Comparison of ENCODE assay signal across 8 mouse cellular contexts in genomic region chr4:150568318-150569134, GRCm38 (mm10).
DNase-seq lines count a peak whose midpoint lies in the region; ATAC-seq and TF ChIP-seq lines count a peak whose summit lies in the region.

No protein-coding gene starts in this region.

- peak overlapping the region; percentile 89 for H3K4me2 ChIP-seq in forebrain, postnatal 0 days (ENCODE audit: low read depth)

- peak overlapping the region; percentile 92 for H3K27ac ChIP-seq in forebrain, postnatal 0 days (ENCODE audit: low read depth, low read length)
- H3K27ac ChIP-seq in midbrain, embryonic 10.5 days (replicated peaks), result peak overlapping the region; percentile 96

- peaks cover 41% of the 10 kb centered on the region for H3K36me3 ChIP-seq in G1E (replicated peaks)
- H3K36me3 ChIP-seq in forebrain, postnatal 0 days (ENCODE audit: insufficient read depth), result no peaks in the 10 kb centered on the region
- H3K36me3 ChIP-seq in midbrain, embryonic 10.5 days, result peaks cover 17% of the 10 kb centered on the region

- DNase-seq in 416B (ENCODE audit: low read depth) (peak; percentile 60), G1E (ENCODE audit: low spot score) (peak; percentile 44)
- DNase-seq in forebrain, postnatal 0 days, result no peak
- peak; percentile 64 for DNase-seq in kidney, postnatal 14 days
- DNase-seq in midbrain, embryonic 10.5 days (ENCODE audit: low spot score), result peak; percentile 26
- DNase-seq in thymus, postnatal 25 days, result peak; percentile 47
- no peak for DNase-seq in left cerebral cortex, adult 8-10 months (ENCODE audit: low spot score in 2 of 2)

- H3K27me3 ChIP-seq in G1E (ENCODE audit: insufficient read depth, low read length), result no peaks in the 10 kb centered on the region
- H3K27me3 ChIP-seq in forebrain, postnatal 0 days (ENCODE audit: insufficient read depth, low read length), result no peaks in the 10 kb centered on the region
- no peaks in the 10 kb centered on the region for H3K27me3 ChIP-seq in midbrain, embryonic 10.5 days (ENCODE audit: low read depth, poor library complexity, severe bottlenecking)

- H3K9ac ChIP-seq in forebrain, postnatal 0 days, result peak overlapping the region; percentile 90

- H3K9me3 ChIP-seq in G1E (replicated peaks), result no peaks in the 10 kb centered on the region
- no peaks in the 10 kb centered on the region for H3K9me3 ChIP-seq in forebrain, postnatal 0 days (ENCODE audit: low read length)
- H3K9me3 ChIP-seq in midbrain, embryonic 10.5 days (replicated peaks), result no peaks in the 10 kb centered on the region

- ATAC-seq in G1E (ENCODE audit: extremely low read depth, insufficient number of reproducible peaks, low FRiP score, poor library complexity, severe bottlenecking), result peak; percentile 30
- ATAC-seq in forebrain, postnatal 0 days, result no peak; the same call in 1 of the 2 replicates
- ATAC-seq in megakaryocyte-erythroid progenitor cell, adult 5-6 weeks (replicated peaks; ENCODE audit: low FRiP score, low TSS enrichment, poor library complexity, severe bottlenecking), result no peak

- no peak for TF ChIP-seq CTCF in G1E (IDR thresholded peaks at IDR 0.05; ENCODE audit: low read depth, low read length)
- no peak for TF ChIP-seq CTCF in forebrain, postnatal 0 days (IDR thresholded peaks at IDR 0.05; ENCODE audit: low read depth)

- peak overlapping the region; percentile 86 for H3K4me3 ChIP-seq in G1E (ENCODE audit: low read depth, low read length)
- H3K4me3 ChIP-seq in forebrain, postnatal 0 days (ENCODE audit: low read depth, low read length), result peak overlapping the region; percentile 73
- H3K4me3 ChIP-seq in midbrain, embryonic 10.5 days, result peak overlapping the region; percentile 88

- WGBS in forebrain, postnatal 0 days, result 40% methylated on average over 9 of the region's 9 CpGs
- 45% methylated on average over 9 of the region's 9 CpGs for WGBS in midbrain, embryonic 10.5 days

- peaks cover 79% of the 10 kb centered on the region for H3K4me1 ChIP-seq in G1E (ENCODE audit: insufficient read depth, low read depth, low read length)
- 0 out of 2 replicates have a peak, but pooled peaks cover 7% of the 10 kb centered on the region for H3K4me1 ChIP-seq in forebrain, postnatal 0 days (ENCODE audit: insufficient read depth)
- peaks cover 40% of the 10 kb centered on the region for H3K4me1 ChIP-seq in midbrain, embryonic 10.5 days

Comparison
In these comparisons a context has a peak if more than half of its experiments do, and no peak if none do; other contexts are left out.
1. DNase-seq: peak in 416B (single experiment), G1E (single experiment), kidney, postnatal 14 days (single experiment), midbrain, embryonic 10.5 days (single experiment) and thymus, postnatal 25 days (single experiment); none in forebrain, postnatal 0 days (single experiment) and left cerebral cortex, adult 8-10 months (0 of 2).
2. Peak in every context shown above with its lines, with median percentiles within 50 percentile points of each other: H3K4me3 ChIP-seq.